8 mouse cellular contexts compared by ENCODE assay signal in genomic region chr5:72244134-72244533, GRCm38 (mm10).
DNase-seq lines count a peak whose midpoint lies in the region; ATAC-seq lines count a peak whose summit lies in the region.

No protein-coding gene starts in this region.

- H3K4me3 ChIP-seq in kidney, embryonic 15.5 days (replicated peaks): no peak overlapping the region

- no peaks in the 10 kb centered on the region for H3K27me3 ChIP-seq in kidney, embryonic 15.5 days

- WGBS in kidney, embryonic 15.5 days: 76% methylated on average over 3 of the region's 3 CpGs

- no peak for ATAC-seq in kidney, embryonic 15.5 days (replicated peaks; ENCODE audit: low FRiP score)
- 0 out of 2 replicates have a peak, but pooled peaks have one; percentile 17 for ATAC-seq in megakaryocyte progenitor cell, adult 5-6 weeks (replicated peaks; ENCODE audit: poor library complexity)

- no peaks in the 10 kb centered on the region for H3K9me3 ChIP-seq in kidney, embryonic 15.5 days (replicated peaks)

- no peak overlapping the region for H3K9ac ChIP-seq in kidney, embryonic 15.5 days

- no peak overlapping the region for H3K4me2 ChIP-seq in kidney, embryonic 15.5 days

- DNase-seq in kidney, adult 18-20 months: peak; percentile 42
- DNase-seq in adrenal gland, postnatal 10 days: peak; percentile 79
- peak; percentile 27 to 66 for DNase-seq in cerebellum, postnatal 4 days (ENCODE audit: low spot score in 2 of 2)
- peak; percentile 42 to 78 for DNase-seq in kidney, postnatal 36 days
- DNase-seq in urinary bladder, postnatal 10 days (ENCODE audit: low spot score): no peak
- no peak for DNase-seq in thymus, postnatal 25 days

- H3K4me1 ChIP-seq in kidney, embryonic 15.5 days: no peaks in the 10 kb centered on the region

- H3K27ac ChIP-seq in kidney, embryonic 15.5 days: no peak overlapping the region

- peaks cover 25% of the 10 kb centered on the region for H3K36me3 ChIP-seq in kidney, embryonic 15.5 days

Comparison
In these comparisons a context has a peak if more than half of its experiments do, and no peak if none do; other contexts are left out.
1. DNase-seq: peak in kidney, adult 18-20 months (single experiment), adrenal gland, postnatal 10 days (single experiment), cerebellum, postnatal 4 days (2 of 2) and kidney, postnatal 36 days (2 of 2); none in urinary bladder, postnatal 10 days (single experiment) and thymus, postnatal 25 days (single experiment).